Mouse (Mus musculus): ENCODE data around the gene Ankrd16. TPM values are rescaled to one million over a fixed set of nuclear protein-coding genes. Genes with fewer than 3 reads are reported as not detected.

Ankrd16 gene
- total RNA-seq, 2 experiments from 2014 or later = 36.5 to 44.3 TPM

Other genes starting within 250 kb of the Ankrd16 start
- gene Pfkfb3, start 223.8 kb upstream of the Ankrd16 start, total RNA-seq (2014; fragmentation: Nextera tagmentation) = 44.8 and 74.9 TPM in 2 replicates
- gene Pfkfb3, start 223.8 kb upstream of the Ankrd16 start, total RNA-seq (2017) = 43.8 and 44.8 TPM in 2 replicates
- 117 and 160 TPM in 2 replicates for gene Rbm17, start 173.7 kb upstream of the Ankrd16 start, total RNA-seq (2014; fragmentation: Nextera tagmentation)
- 180 and 233 TPM in 2 replicates for gene Rbm17, start 173.7 kb upstream of the Ankrd16 start, total RNA-seq (2017)
- not detected in 2 replicates for gene Gm17490, start 151.6 kb upstream of the Ankrd16 start, total RNA-seq (2014; fragmentation: Nextera tagmentation)
- gene Gm17490, start 151.6 kb upstream of the Ankrd16 start, total RNA-seq (2017) = not detected in 2 replicates
- gene Il2ra, start 135.1 kb upstream of the Ankrd16 start, total RNA-seq (2014; fragmentation: Nextera tagmentation) = not detected in 2 replicates
- not detected in 2 replicates for gene Il2ra, start 135.1 kb upstream of the Ankrd16 start, total RNA-seq (2017)
- 25.4 and 26.0 TPM in 2 replicates for gene Il15ra, start 72.6 kb upstream of the Ankrd16 start, total RNA-seq (2014; fragmentation: Nextera tagmentation)
- gene Il15ra, start 72.6 kb upstream of the Ankrd16 start, total RNA-seq (2017) = 14.3 and 26.1 TPM in 2 replicates
- 92.6 and 97.2 TPM in 2 replicates for gene Fbh1, start 294 bp upstream of the Ankrd16 start, total RNA-seq (2014; fragmentation: Nextera tagmentation)
- gene Fbh1, start 294 bp upstream of the Ankrd16 start, total RNA-seq (2017) = 81.2 and 84.4 TPM in 2 replicates

Data from granulocyte monocyte progenitor cell, adult 5-6 weeks (primary cell).